Mouse (Mus musculus) R1 (cell line): Measurements from ENCODE around the gene Rplp2.

ENCODE experiments used
- DNase-seq: peaks from one replicate; pipeline ENCODE4 v3.0.0-alpha.2; 2018; ENCODE audit warnings: low read depth, low spot score

Gene Rplp2

GRCm38 (mm10) chr7:141466607-141467148 lies 19.5 kb downstream of the Rplp2 start:
- no peak for DNase-seq

- peak; percentile 88 for DNase-seq
Measured at GRCm38 (mm10) chr7:141467230-141468030, 20.3 kb downstream of the Rplp2 start, which contains the start of gene Cd151. Cd151 (plus strand) TSS chr7:141467392.

- peak; percentile 62 for DNase-seq
Measured at GRCm38 (mm10) chr7:141468164-141468521, 21.0 kb downstream of the Rplp2 start.

- peak; percentile 95 for DNase-seq
Measured at GRCm38 (mm10) chr7:141468522-141469211, 21.5 kb downstream of the Rplp2 start.

- no peak for DNase-seq
Measured at GRCm38 (mm10) chr7:141469352-141469751, 22.2 kb downstream of the Rplp2 start.

- DNase-seq, result no peak
Measured at GRCm38 (mm10) chr7:141469901-141470636, 22.9 kb downstream of the Rplp2 start.

GRCm38 (mm10) chr7:141470637-141470944 lies 23.4 kb downstream of the Rplp2 start:
- DNase-seq, result no peak

GRCm38 (mm10) chr7:141471236-141471635 lies 24.1 kb downstream of the Rplp2 start:
- DNase-seq, result no peak

GRCm38 (mm10) chr7:141472226-141472625 lies 25.1 kb downstream of the Rplp2 start:
- no peak for DNase-seq

GRCm38 (mm10) chr7:141472763-141473162 lies 25.6 kb downstream of the Rplp2 start:
- no peak for DNase-seq

GRCm38 (mm10) chr7:141474160-141474559 lies 27.0 kb downstream of the Rplp2 start:
- DNase-seq, result no peak

- peak; percentile 89 for DNase-seq
Measured at GRCm38 (mm10) chr7:141475011-141475804, 28.0 kb downstream of the Rplp2 start, which contains the start of the genes Polr2l and Tspan4. Polr2l (minus strand) TSS chr7:141475132. Tspan4 (plus strand) TSS chr7:141475240.

GRCm38 (mm10) chr7:141475805-141476158 lies 28.6 kb downstream of the Rplp2 start:
- DNase-seq, result peak; percentile 51

GRCm38 (mm10) chr7:141476226-141476980 lies 29.2 kb downstream of the Rplp2 start:
- peak; percentile 72 for DNase-seq

GRCm38 (mm10) chr7:141476981-141477370 lies 29.8 kb downstream of the Rplp2 start:
- no peak for DNase-seq

GRCm38 (mm10) chr7:141477578-141478269 lies 30.6 kb downstream of the Rplp2 start:
- DNase-seq, result no peak

GRCm38 (mm10) chr7:141478270-141478748 lies 31.1 kb downstream of the Rplp2 start:
- no peak for DNase-seq

GRCm38 (mm10) chr7:141480842-141481497 lies 33.8 kb downstream of the Rplp2 start:
- peak; percentile 84 for DNase-seq
